In the genomic region with DNA sequence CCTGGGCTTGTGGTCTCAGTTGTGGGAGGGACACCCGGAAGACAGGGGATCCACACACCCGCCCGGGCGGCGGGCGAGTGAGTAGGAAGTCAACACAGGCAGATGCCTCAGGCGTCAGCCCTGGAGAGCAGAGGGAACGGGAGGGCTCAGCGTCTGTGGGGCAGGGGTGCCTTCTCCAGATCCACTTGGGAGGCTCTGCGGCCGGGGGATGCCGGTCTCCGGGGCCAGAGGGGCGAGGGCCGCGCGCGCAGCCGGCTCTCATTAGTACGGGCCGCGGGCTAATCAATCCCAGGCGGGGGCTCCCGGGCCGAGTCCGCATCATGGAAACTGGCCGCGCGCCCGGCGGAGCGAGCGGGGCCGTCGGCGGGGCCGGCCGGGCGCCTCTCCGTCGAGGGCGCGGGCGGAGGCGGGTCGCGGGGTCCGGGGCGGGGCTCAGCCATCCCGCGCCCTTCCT, we compare ENCODE assay signal across 8 mouse cellular contexts. TPM values are rescaled to one million over a fixed set of nuclear protein-coding genes. Genes with fewer than 3 reads are reported as not detected.
DNase-seq lines count a peak whose midpoint lies in the region; ATAC-seq and TF ChIP-seq lines count a peak whose summit lies in the region.

No protein-coding gene starts in this region.

- TF ChIP-seq POLR2A in thymus, adult 2 months (IDR thresholded peaks at IDR 0.05; ENCODE audit: control insufficient read depth, extremely low read depth, insufficient read depth, low read length, poor library complexity): no peak

- no peaks in the 10 kb centered on the region for H3K9me3 ChIP-seq in embryonic facial prominence, embryonic 12.5 days
- H3K9me3 ChIP-seq in heart, postnatal 0 days (replicated peaks; ENCODE audit: control insufficient read depth, low read length): no peaks in the 10 kb centered on the region
- no peaks in the 10 kb centered on the region for H3K9me3 ChIP-seq in limb, embryonic 11.5 days (ENCODE audit: control insufficient read depth, low read length)
- no peaks in the 10 kb centered on the region for H3K9me3 ChIP-seq in midbrain, embryonic 15.5 days

- no peak for TF ChIP-seq CTCF in heart, postnatal 0 days (IDR thresholded peaks at IDR 0.05; ENCODE audit: low read depth)
- TF ChIP-seq CTCF in thymus, adult 2 months (IDR thresholded peaks at IDR 0.05; ENCODE audit: borderline replicate concordance, control insufficient read depth, extremely low read depth, insufficient read depth, low read length, poor library complexity): no peak

- no peak for TF ChIP-seq EP300 in heart, postnatal 0 days (IDR thresholded peaks at IDR 0.05; ENCODE audit: low read depth)

- WGBS in embryonic facial prominence, embryonic 12.5 days: under 1% methylated on average over 47 of the region's 51 CpGs
- WGBS in heart, postnatal 0 days: 4% methylated on average over 47 of the region's 51 CpGs
- WGBS in limb, embryonic 11.5 days: under 1% methylated on average over 43 of the region's 51 CpGs
- WGBS in midbrain, embryonic 15.5 days: 4% methylated on average over 50 of the region's 51 CpGs
- WGBS in thymus, adult 2 months: 5% methylated on average over 50 of the region's 51 CpGs

- H3K9ac ChIP-seq in embryonic facial prominence, embryonic 12.5 days: peak overlapping the region; percentile 77
- H3K9ac ChIP-seq in heart, postnatal 0 days (replicated peaks; ENCODE audit: low read depth, low read length): peak overlapping the region; percentile 67
- peak overlapping the region; percentile 66 for H3K9ac ChIP-seq in limb, embryonic 11.5 days (ENCODE audit: low read length)
- no peak overlapping the region for H3K9ac ChIP-seq in midbrain, embryonic 15.5 days

- H3K4me3 ChIP-seq in embryonic facial prominence, embryonic 12.5 days: peak overlapping the region; percentile 65
- peak overlapping the region; percentile 64 for H3K4me3 ChIP-seq in heart, postnatal 0 days (ENCODE audit: low read depth, low read length)
- peak overlapping the region; percentile 53 for H3K4me3 ChIP-seq in limb, embryonic 11.5 days (ENCODE audit: low read depth, low read length)
- H3K4me3 ChIP-seq in midbrain, embryonic 15.5 days: peak overlapping the region; percentile 51
- no peak overlapping the region; the same call in 1 of the 2 replicates for H3K4me3 ChIP-seq in thymus, adult 2 months (ENCODE audit: control insufficient read depth, insufficient read depth, low read length)

- peaks cover 79% of the 10 kb centered on the region for H3K4me1 ChIP-seq in embryonic facial prominence, embryonic 12.5 days
- H3K4me1 ChIP-seq in heart, postnatal 0 days (ENCODE audit: control insufficient read depth, insufficient read depth): peaks cover 13% of the 10 kb centered on the region
- peaks cover 61% of the 10 kb centered on the region for H3K4me1 ChIP-seq in limb, embryonic 11.5 days (ENCODE audit: control insufficient read depth, insufficient read depth, low read length)
- peaks cover 39% of the 10 kb centered on the region for H3K4me1 ChIP-seq in midbrain, embryonic 15.5 days
- peaks cover 10% of the 10 kb centered on the region; the same call in 1 of the 2 replicates for H3K4me1 ChIP-seq in thymus, adult 2 months (replicated peaks; ENCODE audit: control insufficient read depth, insufficient read depth, low read length)

- H3K36me3 ChIP-seq in embryonic facial prominence, embryonic 12.5 days: peaks cover 6% of the 10 kb centered on the region
- peaks cover 5% of the 10 kb centered on the region; the same call in 1 of the 2 replicates for H3K36me3 ChIP-seq in heart, postnatal 0 days (replicated peaks; ENCODE audit: control insufficient read depth, insufficient read depth, low read length)
- no peaks in the 10 kb centered on the region; the same call in 1 of the 2 replicates for H3K36me3 ChIP-seq in limb, embryonic 11.5 days (ENCODE audit: control insufficient read depth, insufficient read depth, low read length)
- H3K36me3 ChIP-seq in midbrain, embryonic 15.5 days (replicated peaks): peaks cover 7% of the 10 kb centered on the region
- H3K36me3 ChIP-seq in thymus, adult 2 months (ENCODE audit: control insufficient read depth, insufficient read depth, low read length): peaks cover 14% of the 10 kb centered on the region; the same call in 1 of the 2 replicates

- H3K4me2 ChIP-seq in embryonic facial prominence, embryonic 12.5 days (replicated peaks): peak overlapping the region; percentile 86
- H3K4me2 ChIP-seq in heart, postnatal 0 days (ENCODE audit: low read depth, low read length): peak overlapping the region; percentile 89
- peak overlapping the region; percentile 85 for H3K4me2 ChIP-seq in limb, embryonic 11.5 days (ENCODE audit: low read depth, severe bottlenecking)
- peak overlapping the region; percentile 84 for H3K4me2 ChIP-seq in midbrain, embryonic 15.5 days

- ATAC-seq in CD4-positive, CD25-positive, alpha-beta regulatory T cell, adult 4 months: no peak
- ATAC-seq in embryonic facial prominence, embryonic 12.5 days (ENCODE audit: insufficient number of reproducible peaks, insufficient read depth, low FRiP score, low TSS enrichment): no peak
- peak; percentile 24; the same call in 1 of the 2 replicates for ATAC-seq in heart, postnatal 0 days (ENCODE audit: insufficient read depth, low read depth)
- ATAC-seq in limb, embryonic 11.5 days (ENCODE audit: insufficient number of reproducible peaks, low FRiP score, low TSS enrichment, low read depth): no peak
- no peak for ATAC-seq in midbrain, embryonic 15.5 days (replicated peaks)

- peak overlapping the region; percentile 96 for H3K27ac ChIP-seq in embryonic facial prominence, embryonic 12.5 days
- peak overlapping the region; percentile 76 for H3K27ac ChIP-seq in heart, postnatal 0 days (ENCODE audit: low read depth)
- H3K27ac ChIP-seq in limb, embryonic 11.5 days (replicated peaks; ENCODE audit: low read depth, low read length): peak overlapping the region; percentile 78
- no peak overlapping the region for H3K27ac ChIP-seq in midbrain, embryonic 15.5 days
- no peak overlapping the region for H3K27ac ChIP-seq in thymus, adult 2 months (ENCODE audit: control insufficient read depth, insufficient read depth, low read length)

- DNase-seq in CD4-positive, CD25-positive, alpha-beta regulatory T cell, adult 2 months (ENCODE audit: low read depth, low spot score): peak; percentile 24
- peak; percentile 24 for DNase-seq in heart, postnatal 0 days (ENCODE audit: low spot score)
- peak; percentile 81 for DNase-seq in limb, embryonic 11.5 days (ENCODE audit: low spot score)
- no peak for DNase-seq in thymus, adult 2 months
- DNase-seq in right cerebral cortex, adult 2 months (ENCODE audit: low spot score in 2 of 2): no peak

- H3K27me3 ChIP-seq in embryonic facial prominence, embryonic 12.5 days: peaks cover 57% of the 10 kb centered on the region
- peaks cover 24% of the 10 kb centered on the region for H3K27me3 ChIP-seq in heart, postnatal 0 days (ENCODE audit: control insufficient read depth, insufficient read depth, low read length)
- peaks cover 20% of the 10 kb centered on the region for H3K27me3 ChIP-seq in limb, embryonic 11.5 days (ENCODE audit: control insufficient read depth, insufficient read depth, low read length)
- H3K27me3 ChIP-seq in midbrain, embryonic 15.5 days (replicated peaks): peaks cover 98% of the 10 kb centered on the region
- H3K27me3 ChIP-seq in thymus, adult 2 months (ENCODE audit: control insufficient read depth, insufficient read depth, low read length): peaks cover 11% of the 10 kb centered on the region; the same call in 1 of the 2 replicates

RNA-seq across cellular contexts. Expression of gene Tmem200b, which starts 1.4 kb away (rescaled TPM):
- polyA plus RNA-seq in CD4-positive, CD25-positive, alpha-beta regulatory T cell, adult 4 months (2017; shearing (Covaris generic)): not detected
- 4.7 and 5.5 TPM in 2 replicates for polyA plus RNA-seq in embryonic facial prominence, embryonic 12.5 days (2016; fragmentation: Nextera tagmentation; extraction: Ambion mirVana)
- total RNA-seq in heart, postnatal 0 days (2014; rRNA removed; ENCODE audit: low replicate concordance): 16.0 and 23.5 TPM in 2 replicates
- 0.60 and 0.97 TPM in 2 replicates for polyA plus RNA-seq in heart, postnatal 0 days (2015; fragmentation: Nextera tagmentation; extraction: Ambion mirVana)
- polyA plus RNA-seq in limb, embryonic 11.5 days (2014; fragmentation: Nextera tagmentation; extraction: Ambion mirVana): 1.3 and 2.4 TPM in 2 replicates
- polyA plus RNA-seq in midbrain, embryonic 15.5 days (2015; fragmentation: Nextera tagmentation; extraction: Ambion mirVana): 0.15 and 0.45 TPM in 2 replicates
- 4.9 and 6.0 TPM in 2 replicates for polyA plus RNA-seq in thymus, adult 2 months (2012; rRNA removed)

RNA-seq across cellular contexts. Expression of gene Srsf4, which starts 46.8 kb away (rescaled TPM):
- polyA plus RNA-seq in CD4-positive, CD25-positive, alpha-beta regulatory T cell, adult 4 months (2017; shearing (Covaris generic)): 10 to 100 TPM in 1 of 2 experiments, 1 to 10 TPM in 1; 6.7 to 13.2 TPM
- polyA plus RNA-seq in embryonic facial prominence, embryonic 12.5 days (2016; fragmentation: Nextera tagmentation; extraction: Ambion mirVana): 141 and 143 TPM in 2 replicates
- 14.3 and 17.1 TPM in 2 replicates for total RNA-seq in heart, postnatal 0 days (2014; rRNA removed; ENCODE audit: low replicate concordance)
- polyA plus RNA-seq in heart, postnatal 0 days (2015; fragmentation: Nextera tagmentation; extraction: Ambion mirVana): 40.7 and 42.0 TPM in 2 replicates
- 140 and 150 TPM in 2 replicates for polyA plus RNA-seq in limb, embryonic 11.5 days (2014; fragmentation: Nextera tagmentation; extraction: Ambion mirVana)
- 116 and 117 TPM in 2 replicates for polyA plus RNA-seq in midbrain, embryonic 15.5 days (2015; fragmentation: Nextera tagmentation; extraction: Ambion mirVana)
- polyA plus RNA-seq in thymus, adult 2 months (2012; rRNA removed): 76.8 and 90.4 TPM in 2 replicates

Comparison
In these comparisons a context has a peak if more than half of its experiments do, and no peak if none do; other contexts are left out.
1. DNase-seq: peak in CD4-positive, CD25-positive, alpha-beta regulatory T cell, adult 2 months (single experiment), heart, postnatal 0 days (single experiment) and limb, embryonic 11.5 days (single experiment); none in thymus, adult 2 months (single experiment) and right cerebral cortex, adult 2 months (0 of 2).
2. H3K27ac ChIP-seq: peak in embryonic facial prominence, embryonic 12.5 days (single experiment), heart, postnatal 0 days (single experiment) and limb, embryonic 11.5 days (single experiment); none in midbrain, embryonic 15.5 days (single experiment) and thymus, adult 2 months (single experiment).
3. Peak in every context shown above with its lines, with median percentiles within 50 percentile points of each other: H3K4me2 ChIP-seq.